Mouse (Mus musculus) limb, embryonic 14.5 days (tissue): ENCODE measurements at regions not wholly inside any gene's neighbourhood (a gene's known extent, or its start where the extent isn't known, plus 50 kb on each side); places are given as distances from the start of the nearest gene placed in this dataset.

ENCODE experiments used
- ATAC-seq: fragments of 200-750 bp; cut with Nextera tagmentation; 2 replicates; pipeline ENCODE4 v1.8.0; 2017; ENCODE audit warnings: low read depth, moderate number of reproducible peaks, moderate TSS enrichment; ENCODE audit not compliant: low FRiP score
- DNase-seq: peaks from one replicate; pipeline ENCODE4 v3.0.0-alpha.2; 2015; ENCODE audit warnings: low spot score
- H3K27ac ChIP-seq: fragments of 300-500 bp; sonication (generic); replicated peaks from 2 replicates; pipeline ENCODE4 v1.5.1; 2014; ENCODE audit warnings: low read depth, mild to moderate bottlenecking, low read length, moderate library complexity, mixed read lengths
- H3K27me3 ChIP-seq: fragments of 300-500 bp; sonication (generic); 2 replicates; pipeline ENCODE4 v1.6.1; 2014; ENCODE audit warnings: low read length, mixed read lengths; ENCODE audit not compliant: control insufficient read depth, insufficient read depth
- H3K36me3 ChIP-seq: fragments of 300-500 bp; sonication (generic); 2 replicates; pipeline ENCODE4 v1.6.1; 2014; ENCODE audit warnings: mild to moderate bottlenecking, low read length, moderate library complexity, mixed read lengths; ENCODE audit not compliant: control insufficient read depth, insufficient read depth
- H3K4me1 ChIP-seq: fragments of 300-500 bp; sonication (generic); 2 replicates; pipeline ENCODE4 v1.6.1; 2014; ENCODE audit warnings: antibody characterized with exemption, low read length, mixed read lengths; ENCODE audit not compliant: control insufficient read depth, insufficient read depth
- H3K4me2 ChIP-seq: fragments of 300-500 bp; sonication (generic); replicated peaks from 2 replicates; pipeline ENCODE4 v1.6.1; 2014; ENCODE audit warnings: low read depth, mild to moderate bottlenecking, low read length, moderate library complexity; ENCODE audit not compliant: severe bottlenecking
- H3K4me3 ChIP-seq: fragments of 300-500 bp; sonication (generic); replicated peaks from 2 replicates; pipeline ENCODE4 v1.5.1; 2014; ENCODE audit warnings: low read length
- H3K9ac ChIP-seq: fragments of 300-500 bp; sonication (generic); 2 replicates; pipeline ENCODE4 v1.6.1; 2014; ENCODE audit warnings: mild to moderate bottlenecking, low read depth, low read length, moderate library complexity; ENCODE audit not compliant: severe bottlenecking
- H3K9me3 ChIP-seq: fragments of 300-500 bp; sonication (generic); 2 replicates; pipeline ENCODE4 v1.6.1; 2016; ENCODE audit warnings: low read length; ENCODE audit not compliant: control insufficient read depth
- POLR2A ChIP-seq: fragments of 200-500 bp; IDR thresholded peaks from 2 replicates; pipeline ENCODE4 v1.8.0; 2012; ENCODE audit warnings: inconsistent platforms, mild to moderate bottlenecking, moderate library complexity, borderline replicate concordance; ENCODE audit not compliant: insufficient read depth, insufficient read length; ENCODE audit errors: extremely low read depth
- WGBS: fragments of 180-500 bp; shearing (Covaris S2); extraction: QIAGEN DNeasy Blood & Tissue Kit; methylation state at CpG from one replicate; pipeline ENCODE4 v1.1.7; 2014; 5-methylcytosine and 5-hydroxymethylcytosine counted together

DNA sequence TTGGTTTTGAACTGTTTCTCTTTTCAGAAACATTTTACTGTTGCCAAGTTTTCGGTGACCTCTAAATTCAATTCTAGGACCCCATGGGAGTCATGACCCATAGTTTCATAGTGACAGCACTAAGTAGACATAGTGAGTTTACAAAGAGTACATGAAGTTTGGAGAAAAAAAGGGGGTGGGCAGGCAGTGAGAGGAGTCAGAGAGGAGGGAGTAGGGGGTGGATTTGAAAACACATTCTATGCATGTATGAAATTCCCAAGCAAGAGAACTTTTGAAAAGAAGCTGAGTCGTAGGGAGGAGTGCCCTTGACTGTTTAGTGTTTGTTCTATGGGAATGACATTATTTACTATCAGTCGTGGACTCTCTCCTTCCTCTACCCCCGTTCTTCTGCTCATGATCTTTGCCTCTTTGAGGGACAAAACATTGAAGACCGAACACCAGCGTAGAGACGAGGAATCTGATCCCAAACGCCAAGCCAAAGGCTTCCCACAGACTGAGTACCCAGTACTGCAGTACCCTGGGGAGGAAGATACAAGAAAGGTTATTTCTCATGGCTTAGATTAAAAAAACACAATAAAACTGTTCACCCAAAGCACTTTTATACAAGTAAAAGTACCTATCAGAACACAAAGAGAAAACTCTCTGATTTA, 229.1 kb upstream of the Map3k1 start:
- Histone ChIP-seq H3K9me3 (no peaks in the 10 kb centered on the region), H3K4me1 (no peaks in the 10 kb centered on the region), H3K27me3 (no peaks in the 10 kb centered on the region), H3K4me3 (no peak overlapping the region), H3K36me3 (no peaks in the 10 kb centered on the region), H3K9ac (no peak overlapping the region), H3K4me2 (no peak overlapping the region), H3K27ac (no peak overlapping the region)
- TF ChIP-seq POLR2A: no peak
- DNase-seq: no peak
- ATAC-seq: no peak
- WGBS: 81% methylated on average over 8 of the region's 8 CpGs

- ATAC-seq (no peak), DNase-seq (no peak)
- Histone ChIP-seq H3K4me3 (no peak overlapping the region), H3K4me1 (no peaks in the 10 kb centered on the region), H3K4me2 (no peak overlapping the region), H3K27me3 (no peaks in the 10 kb centered on the region), H3K9ac (no peak overlapping the region), H3K27ac (no peak overlapping the region), H3K9me3 (no peaks in the 10 kb centered on the region), H3K36me3 (no peaks in the 10 kb centered on the region)
- 87% methylated on average over 9 of the region's 9 CpGs for WGBS
- no peak for TF ChIP-seq POLR2A
These were observed 229.9 kb upstream of the Map3k1 start for GRCm38 (mm10) chr13:112038556-112039304.

- 84% methylated on average over 7 of the region's 7 CpGs for WGBS
- Histone ChIP-seq H3K27ac (no peak overlapping the region), H3K9me3 (no peaks in the 10 kb centered on the region), H3K36me3 (no peaks in the 10 kb centered on the region), H3K9ac (no peak overlapping the region), H3K4me3 (no peak overlapping the region), H3K27me3 (no peaks in the 10 kb centered on the region), H3K4me2 (no peak overlapping the region), H3K4me1 (no peaks in the 10 kb centered on the region)
- no peak for TF ChIP-seq POLR2A
- DNase-seq (no peak), ATAC-seq (no peak)
These were observed 230.8 kb upstream of the Map3k1 start for GRCm38 (mm10) chr13:112039422-112040145.

- no peaks in the 10 kb centered on the region for H3K9me3 ChIP-seq
- WGBS: 94% methylated on average over 13 of the region's 13 CpGs
- peaks cover 4% of the 10 kb centered on the region; the same call in 1 of the 2 replicates for H3K4me1 ChIP-seq
- no peak overlapping the region for H3K4me2 ChIP-seq
- H3K36me3 ChIP-seq: no peaks in the 10 kb centered on the region
- H3K4me3 ChIP-seq: no peak overlapping the region
- ATAC-seq (no peak), DNase-seq (no peak)
- H3K27ac ChIP-seq: no peak overlapping the region
- no peaks in the 10 kb centered on the region for H3K27me3 ChIP-seq
- no peak for TF ChIP-seq POLR2A
- no peak overlapping the region for H3K9ac ChIP-seq
These were observed 234.9 kb upstream of the Map3k1 start for GRCm38 (mm10) chr13:112043524-112044246.

- Histone ChIP-seq H3K9ac (no peak overlapping the region), H3K36me3 (no peaks in the 10 kb centered on the region), H3K9me3 (no peaks in the 10 kb centered on the region), H3K27me3 (no peaks in the 10 kb centered on the region), H3K4me2 (no peak overlapping the region), H3K4me3 (no peak overlapping the region), H3K27ac (no peak overlapping the region), H3K4me1 (peaks cover 4% of the 10 kb centered on the region; the same call in 1 of the 2 replicates)
- WGBS: 61% methylated on average over 5 of the region's 5 CpGs
- ATAC-seq: no peak
- TF ChIP-seq POLR2A: no peak
- no peak for DNase-seq
These were observed 235.6 kb upstream of the Map3k1 start for GRCm38 (mm10) chr13:112044372-112044771.
